Mouse (Mus musculus) liver, postnatal 0 days (tissue): ENCODE results near the gene Gpd2.

Experiments
- CTCF ChIP-seq: sonication (generic); IDR thresholded peaks from 2 replicates; pipeline ENCODE4 v1.5.1; 2016; ENCODE audit warnings: antibody characterized with exemption, low read depth
- EP300 ChIP-seq: IDR thresholded peaks from 2 replicates; pipeline ENCODE4 v1.6.1; 2016; ENCODE audit warnings: antibody characterized with exemption, low read depth, mild to moderate bottlenecking

DNA sequence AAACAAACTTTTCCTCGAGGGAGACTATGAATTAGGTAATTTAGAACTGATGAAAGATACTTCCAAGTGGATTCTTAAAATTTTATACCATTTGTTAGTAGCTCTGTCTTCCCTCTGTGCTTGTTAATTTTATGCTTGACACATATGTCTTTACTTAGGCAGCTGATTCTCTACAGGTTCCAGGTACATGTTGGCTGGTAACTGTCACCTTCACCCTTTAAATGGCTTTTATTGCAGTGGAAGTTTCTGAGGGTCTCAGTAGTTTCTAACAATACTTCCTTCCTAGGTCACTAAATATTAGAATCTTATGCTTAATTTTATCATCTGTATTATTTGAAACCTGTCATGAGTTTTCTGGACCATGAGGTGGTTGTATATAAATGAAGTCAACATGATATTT lies 105.5 kb downstream of the Gpd2 start:
- TF ChIP-seq EP300: no peak
- no peak for TF ChIP-seq CTCF
